Mouse (Mus musculus) liver, embryonic 16.5 days (tissue): ENCODE data around the gene Gm21425. TPM values are rescaled to one million over a fixed set of nuclear protein-coding genes. Genes with fewer than 3 reads are reported as not detected.
"Not testable (repeated sequence)": the region's sequence is repeated elsewhere in the genome, so short reads cannot be mapped to it uniquely, and the experiment has no call there.

Experiments
- ATAC-seq: fragments of 200-750 bp; cut with Nextera tagmentation; 2 replicates; pipeline ENCODE4 v1.8.0; 2017; ENCODE audit warnings: low read depth, mild to moderate bottlenecking, moderate number of reproducible peaks, moderate library complexity
- H3K27ac ChIP-seq: fragments of 300-500 bp; sonication (generic); 2 replicates; pipeline ENCODE4 v1.5.1; 2014; ENCODE audit warnings: mild to moderate bottlenecking, low read length
- H3K27me3 ChIP-seq: fragments of 300-500 bp; sonication (generic); 2 replicates; pipeline ENCODE4 v1.6.1; 2014; ENCODE audit warnings: low read depth, low read length, mixed read lengths; ENCODE audit not compliant: control insufficient read depth, insufficient read depth
- H3K36me3 ChIP-seq: fragments of 300-500 bp; sonication (generic); 2 replicates; pipeline ENCODE4 v1.6.1; 2014; ENCODE audit warnings: mild to moderate bottlenecking; ENCODE audit not compliant: control insufficient read depth, insufficient read depth
- H3K4me1 ChIP-seq: fragments of 300-500 bp; sonication (generic); 2 replicates; pipeline ENCODE4 v1.6.1; 2014; ENCODE audit warnings: low read depth, low read length, mixed read lengths; ENCODE audit not compliant: control insufficient read depth
- H3K4me2 ChIP-seq: fragments of 300-500 bp; sonication (generic); 2 replicates; pipeline ENCODE4 v1.6.1; 2014; ENCODE audit warnings: low read depth, low read length, mixed read lengths
- H3K4me3 ChIP-seq: fragments of 300-500 bp; sonication (generic); 2 replicates; pipeline ENCODE4 v1.5.1; 2014; ENCODE audit warnings: low read depth, mild to moderate bottlenecking, low read length
- H3K9ac ChIP-seq: fragments of 300-500 bp; sonication (generic); 2 replicates; pipeline ENCODE4 v1.6.1; 2014; ENCODE audit warnings: low read depth, low read length
- H3K9me3 ChIP-seq: fragments of 300-500 bp; sonication (generic); replicated peaks from 2 replicates; pipeline ENCODE4 v1.6.1; 2016; ENCODE audit warnings: low read length; ENCODE audit not compliant: control insufficient read depth
- WGBS: fragments of 180-500 bp; shearing (Covaris S2); extraction: QIAGEN DNeasy Blood & Tissue Kit; methylation state at CpG from one replicate; pipeline ENCODE4 v1.1.7; 2014; ENCODE audit not compliant: insufficient replicate concordance; 5-methylcytosine and 5-hydroxymethylcytosine counted together
- polyA plus RNA-seq: library from polyadenylated mRNA; unstranded; fragments of >200 nt; fragmentation: Nextera tagmentation; extraction: Ambion mirVana; gene quantifications from 2 replicates; pipeline ENCODE4 v1.2.1, GENCODE M21; 2015

Gm21425 gene
- not detected in 2 replicates for polyA plus RNA-seq

DNA sequence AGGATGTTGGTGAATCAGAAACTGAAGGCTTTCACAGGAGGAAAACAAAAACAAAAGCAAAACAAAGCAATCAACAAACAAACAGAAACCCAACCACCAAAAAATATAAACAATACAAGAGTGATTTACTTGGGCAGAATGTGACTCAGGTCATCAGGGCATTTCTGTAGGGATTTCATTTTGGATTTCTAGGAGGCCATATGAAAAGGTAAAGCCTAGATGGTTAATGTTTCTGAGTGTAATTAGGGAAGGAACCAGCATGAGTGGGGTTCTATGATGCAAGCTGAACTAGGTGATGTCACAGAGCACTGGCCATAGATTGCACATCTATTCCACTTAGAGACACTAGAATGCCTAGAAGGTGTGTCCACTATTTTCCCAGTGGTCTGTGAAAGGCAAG is at the start of gene Gm21425:
Gene Gm21425, plus strand, starts transcription at position 301 of the 400 bp plus-strand sequence.
- H3K4me2 ChIP-seq, H3K4me3 ChIP-seq, H3K36me3 ChIP-seq, H3K9me3 ChIP-seq, ATAC-seq, H3K9ac ChIP-seq, H3K27ac ChIP-seq, H3K27me3 ChIP-seq, H3K4me1 ChIP-seq: not testable (repeated sequence)

DNA sequence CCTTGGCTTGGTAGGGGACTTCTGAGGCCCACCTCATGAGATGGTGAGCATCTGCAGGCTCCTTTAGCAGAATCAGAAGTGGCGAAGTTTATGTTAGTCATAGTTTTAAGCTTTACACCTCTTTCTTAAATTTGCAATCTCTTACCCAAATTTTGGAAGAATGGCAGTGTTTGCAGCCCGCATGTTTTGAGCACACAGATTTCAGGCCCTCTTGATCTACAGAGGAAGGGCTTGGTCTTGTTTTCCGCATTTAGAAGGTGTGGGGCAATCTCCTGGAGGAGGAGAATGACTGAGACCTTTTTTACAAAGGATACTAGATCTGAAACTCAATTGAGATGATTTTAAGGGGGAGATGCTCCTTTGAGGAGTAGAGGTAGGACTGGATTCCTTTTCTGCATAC is 28.4 kb upstream of the Gm21425 start, which contains the start of gene Gm21891:
Gene Gm21891, minus strand, starts transcription at position 101 of the 400 bp plus-strand sequence.
- not testable (repeated sequence) for H3K27ac ChIP-seq, H3K9me3 ChIP-seq, H3K4me3 ChIP-seq, ATAC-seq, H3K4me1 ChIP-seq, H3K4me2 ChIP-seq, H3K9ac ChIP-seq, H3K27me3 ChIP-seq, H3K36me3 ChIP-seq
- WGBS: no CpG with 5 or more reads among the region's 3 CpGs

Other genes with a start within 250 kb of the Gm21425 start
- not detected in 2 replicates for gene Gm20807, start 119.1 kb upstream of the Gm21425 start, polyA plus RNA-seq
- not detected in 2 replicates for gene Gm21891, start 28.5 kb upstream of the Gm21425 start, polyA plus RNA-seq
- not detected in 2 replicates for gene Gm21828, start 62.0 kb downstream of the Gm21425 start, polyA plus RNA-seq
- gene Gm21440, start 90.4 kb downstream of the Gm21425 start, polyA plus RNA-seq: not detected in 2 replicates
- not detected in 2 replicates for gene Gm21454, start 90.5 kb downstream of the Gm21425 start, polyA plus RNA-seq
- not detected in 2 replicates for gene Gm21725, start 187.1 kb downstream of the Gm21425 start, polyA plus RNA-seq